Mouse (Mus musculus) liver, embryonic 11.5 days (tissue): Measurements from ENCODE around the gene Wiz. TPM values are rescaled to one million over a fixed set of nuclear protein-coding genes. Genes with fewer than 3 reads are reported as not detected.

Experiments
- ATAC-seq: fragments of 200-750 bp; cut with Nextera tagmentation; replicated peaks from 2 replicates; pipeline ENCODE4 v1.8.0; 2017; ENCODE audit warnings: moderate number of reproducible peaks, mild to moderate bottlenecking, moderate TSS enrichment, moderate library complexity; ENCODE audit not compliant: low FRiP score
- DNase-seq: peaks from one replicate; pipeline ENCODE4 v3.0.0-alpha.2; 2017; ENCODE audit warnings: low spot score
- H3K27ac ChIP-seq: fragments of 300-500 bp; sonication (generic); 2 replicates; pipeline ENCODE4 v1.5.1; 2014; ENCODE audit warnings: mild to moderate bottlenecking, low read depth, low read length, control low read depth
- H3K27me3 ChIP-seq: fragments of 300-500 bp; sonication (generic); replicated peaks from 2 replicates; pipeline ENCODE4 v1.6.1; 2014; ENCODE audit warnings: low read length, mixed read lengths; ENCODE audit not compliant: control insufficient read depth, insufficient read depth
- H3K36me3 ChIP-seq: fragments of 300-500 bp; sonication (generic); 2 replicates; pipeline ENCODE4 v1.6.1; 2014; ENCODE audit warnings: mild to moderate bottlenecking, low read length, moderate library complexity, mixed read lengths; ENCODE audit not compliant: control insufficient read depth, insufficient read depth
- H3K4me1 ChIP-seq: fragments of 300-500 bp; sonication (generic); replicated peaks from 2 replicates; pipeline ENCODE4 v1.6.1; 2014; ENCODE audit warnings: low read length, mixed read lengths; ENCODE audit not compliant: control insufficient read depth, insufficient read depth
- H3K4me2 ChIP-seq: fragments of 300-500 bp; sonication (generic); 2 replicates; pipeline ENCODE4 v1.6.1; 2014; ENCODE audit warnings: mild to moderate bottlenecking, control low read depth, moderate library complexity
- H3K4me3 ChIP-seq: fragments of 300-500 bp; sonication (generic); 2 replicates; pipeline ENCODE4 v1.5.1; 2014; ENCODE audit warnings: low read depth, low read length, control low read depth
- H3K9ac ChIP-seq: fragments of 300-500 bp; sonication (generic); 2 replicates; pipeline ENCODE4 v1.6.1; 2014; ENCODE audit warnings: low read depth, low read length, control low read depth
- H3K9me3 ChIP-seq: fragments of 300-500 bp; sonication (generic); 2 replicates; pipeline ENCODE4 v1.6.1; 2016; ENCODE audit warnings: low read length, inconsistent platforms, mixed read lengths; ENCODE audit not compliant: control insufficient read depth
- WGBS: fragments of 180-500 bp; shearing (Covaris S2); extraction: QIAGEN DNeasy Blood & Tissue Kit; methylation state at CpG from one replicate; pipeline ENCODE4 v1.1.7; 2014; 5-methylcytosine and 5-hydroxymethylcytosine counted together
- polyA plus RNA-seq: library from polyadenylated mRNA; unstranded; fragments of >200 nt; fragmentation: Nextera tagmentation; extraction: Ambion mirVana; gene quantifications from 2 replicates; pipeline ENCODE4 v1.2.1, GENCODE M21; 2014

Gene Wiz
- polyA plus RNA-seq, 1 experiment from 2014 or later: 25.7 TPM

- no peaks in the 10 kb centered on the region for H3K36me3 ChIP-seq
- H3K27me3 ChIP-seq: peaks cover 14% of the 10 kb centered on the region
- peaks cover 4% of the 10 kb centered on the region for H3K4me1 ChIP-seq
- peak overlapping the region; percentile 81 for H3K9ac ChIP-seq
- H3K9me3 ChIP-seq: no peaks in the 10 kb centered on the region
- peak overlapping the region; percentile 81 for H3K27ac ChIP-seq
- WGBS: 2% methylated on average over 34 of the region's 39 CpGs
- peak overlapping the region; percentile 99 for H3K4me2 ChIP-seq
- no peak for DNase-seq
- peak; percentile 76 for ATAC-seq
- peak overlapping the region; percentile 81 for H3K4me3 ChIP-seq
These were observed 704 bp downstream of the Wiz start for GRCm38 (mm10) chr17:32388370-32389100.

DNA sequence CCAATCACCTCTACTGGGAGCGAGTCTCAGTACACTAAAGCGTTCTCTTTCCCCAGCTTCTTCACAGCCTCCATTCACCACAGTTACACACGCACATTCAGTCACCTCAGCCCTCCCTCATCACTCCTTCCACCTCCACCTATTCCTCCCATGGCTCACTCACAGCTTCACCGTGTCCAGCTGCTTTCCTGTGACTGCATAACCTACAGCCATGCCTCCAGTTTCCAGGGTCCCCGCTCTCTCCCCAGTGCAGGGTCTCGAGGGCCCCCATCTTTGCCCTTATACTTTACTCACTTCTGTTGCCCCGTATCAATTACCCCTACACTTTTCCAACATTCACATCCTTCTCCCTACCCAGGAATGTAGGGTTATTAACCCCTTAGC lies 1.3 kb downstream of the Wiz start:
- 52% methylated on average over 7 of the region's 7 CpGs for WGBS
- Histone ChIP-seq H3K4me3 (peak overlapping the region; percentile 81), H3K27me3 (peaks cover 10% of the 10 kb centered on the region), H3K4me1 (peaks cover 4% of the 10 kb centered on the region), H3K4me2 (peak overlapping the region; percentile 99), H3K9me3 (no peaks in the 10 kb centered on the region), H3K27ac (no peak overlapping the region), H3K9ac (no peak overlapping the region), H3K36me3 (no peaks in the 10 kb centered on the region)
- no peak for DNase-seq
- ATAC-seq: no peak

DNA sequence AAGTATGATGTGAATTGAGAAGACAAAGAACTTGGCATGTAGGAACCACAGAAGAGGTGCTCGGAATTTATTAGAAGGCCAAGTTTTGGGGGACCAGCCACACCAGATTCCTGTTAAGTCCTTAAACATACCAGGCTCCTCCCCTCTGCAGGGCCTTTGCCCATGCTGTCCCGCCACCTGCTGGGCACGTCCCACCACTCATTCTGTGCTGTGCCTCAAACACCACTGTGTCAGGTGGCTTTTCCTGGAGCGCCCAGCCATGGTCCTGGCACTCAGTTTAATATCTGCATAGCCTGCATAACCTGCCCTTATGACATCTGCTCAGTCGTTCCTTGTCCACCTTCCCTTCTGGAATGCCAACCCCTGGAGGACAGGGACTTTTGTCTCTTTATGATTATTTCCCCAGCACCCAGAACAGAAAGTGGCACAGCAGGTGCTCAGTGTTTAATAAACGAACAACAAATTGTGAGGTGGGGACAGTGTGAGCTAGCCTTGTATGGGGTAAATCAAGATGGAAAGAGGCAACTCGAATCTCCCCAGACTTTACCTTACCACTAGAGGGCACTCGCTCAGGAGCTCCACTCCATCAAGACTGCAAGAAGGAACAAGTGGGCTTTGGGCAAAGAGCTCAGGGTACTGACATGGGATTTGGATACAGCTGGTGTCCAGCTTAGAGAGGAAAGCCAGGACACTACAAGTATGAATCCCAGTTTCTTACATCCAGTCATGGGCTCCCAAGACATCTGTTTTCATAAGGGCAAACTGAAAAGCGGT lies 2.4 kb downstream of the Wiz start:
- Histone ChIP-seq H3K27ac (no peak overlapping the region), H3K27me3 (no peaks in the 10 kb centered on the region; the same call in 1 of the 2 replicates), H3K9ac (no peak overlapping the region), H3K4me2 (no peak overlapping the region), H3K4me1 (peaks cover 4% of the 10 kb centered on the region; the same call in 1 of the 2 replicates), H3K4me3 (no peak overlapping the region), H3K9me3 (no peaks in the 10 kb centered on the region), H3K36me3 (no peaks in the 10 kb centered on the region)
- ATAC-seq (no peak), DNase-seq (no peak)
- 63% methylated on average over 9 of the region's 9 CpGs for WGBS

GRCm38 (mm10) chr17:32383661-32384060 lies 5.6 kb downstream of the Wiz start:
- no peaks in the 10 kb centered on the region for H3K36me3 ChIP-seq
- ATAC-seq (no peak), DNase-seq (no peak)
- no peak overlapping the region for H3K4me2 ChIP-seq
- no peak overlapping the region for H3K9ac ChIP-seq
- H3K4me1 ChIP-seq: peaks cover 4% of the 10 kb centered on the region; the same call in 1 of the 2 replicates
- WGBS: 86% methylated on average over 5 of the region's 5 CpGs
- H3K27ac ChIP-seq: no peak overlapping the region
- H3K27me3 ChIP-seq: no peaks in the 10 kb centered on the region
- no peaks in the 10 kb centered on the region for H3K9me3 ChIP-seq
- H3K4me3 ChIP-seq: no peak overlapping the region

DNA sequence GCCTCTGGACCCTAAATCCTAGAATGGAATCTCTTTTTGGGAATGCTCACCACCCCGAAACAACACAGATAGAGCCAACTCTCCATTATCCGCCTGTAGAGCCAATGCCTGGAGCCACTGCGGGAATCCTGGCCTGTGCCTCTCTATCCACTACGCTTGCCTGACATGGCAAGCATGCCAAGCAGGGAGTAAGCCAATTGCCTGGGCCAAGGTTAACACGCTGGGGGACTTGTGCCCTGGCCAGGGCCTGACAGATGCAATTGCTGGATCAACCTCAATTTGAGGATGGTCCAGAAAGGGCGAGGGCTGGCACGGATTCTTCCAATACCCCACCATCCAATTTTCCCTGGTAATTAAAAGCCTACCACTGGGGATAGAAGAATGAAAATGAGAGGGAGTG lies 6.7 kb downstream of the Wiz start:
- no peak for ATAC-seq

GRCm38 (mm10) chr17:32378786-32379185 lies 10.5 kb downstream of the Wiz start:
- 75% methylated on average over 2 of the region's 2 CpGs for WGBS
- ATAC-seq: no peak
- DNase-seq: no peak
- Histone ChIP-seq H3K4me3 (no peak overlapping the region), H3K9me3 (no peaks in the 10 kb centered on the region), H3K9ac (no peak overlapping the region), H3K27ac (no peak overlapping the region), H3K36me3 (peaks cover 9% of the 10 kb centered on the region; the same call in 1 of the 2 replicates), H3K4me2 (no peak overlapping the region), H3K27me3 (no peaks in the 10 kb centered on the region), H3K4me1 (peaks cover 15% of the 10 kb centered on the region)

More for the DNA sequence above, 6.7 kb downstream of the Wiz start:
- no peak overlapping the region for H3K9ac ChIP-seq
- no peak for DNase-seq
- whole genome bisulfite sequencing: 83% methylated on average over 7 of the region's 7 CpGs
- no peak overlapping the region for H3K4me2 ChIP-seq
- peaks cover 1% of the 10 kb centered on the region; the same call in 1 of the 2 replicates for H3K36me3 ChIP-seq
- 0 out of 2 replicates have a peak, but pooled peaks cover 3% of the 10 kb centered on the region for H3K4me1 ChIP-seq
- H3K27me3 ChIP-seq: no peaks in the 10 kb centered on the region
- H3K9me3 ChIP-seq: no peaks in the 10 kb centered on the region
- no peak overlapping the region for H3K27ac ChIP-seq
- H3K4me3 ChIP-seq: no peak overlapping the region

GRCm38 (mm10) chr17:32377137-32377536 lies 12.1 kb downstream of the Wiz start:
- Histone ChIP-seq H3K4me3 (no peak overlapping the region), H3K9ac (no peak overlapping the region), H3K27me3 (no peaks in the 10 kb centered on the region), H3K36me3 (peaks cover 9% of the 10 kb centered on the region; the same call in 1 of the 2 replicates), H3K27ac (no peak overlapping the region), H3K4me2 (0 out of 2 replicates have a peak overlapping the region, but pooled peaks have one; percentile 9), H3K4me1 (peaks cover 15% of the 10 kb centered on the region), H3K9me3 (no peaks in the 10 kb centered on the region)
- ATAC-seq: peak; percentile 63; the same call in 1 of the 2 replicates
- WGBS: 68% methylated on average over 9 of the region's 9 CpGs
- no peak for DNase-seq

- H3K4me2 ChIP-seq: no peak overlapping the region
- H3K27ac ChIP-seq: peak overlapping the region; percentile 32; the same call in 1 of the 2 replicates
- ATAC-seq (no peak), DNase-seq (no peak)
- H3K27me3 ChIP-seq: no peaks in the 10 kb centered on the region
- no peak overlapping the region for H3K4me3 ChIP-seq
- 86% methylated on average over 15 of the region's 15 CpGs for WGBS
- peaks cover 15% of the 10 kb centered on the region for H3K4me1 ChIP-seq
- peaks cover 9% of the 10 kb centered on the region; the same call in 1 of the 2 replicates for H3K36me3 ChIP-seq
- no peak overlapping the region for H3K9ac ChIP-seq
- no peaks in the 10 kb centered on the region for H3K9me3 ChIP-seq
These were observed 12.8 kb downstream of the Wiz start for GRCm38 (mm10) chr17:32376475-32376874.
